Mouse (Mus musculus) intestine, postnatal 0 days (tissue): ENCODE results near the gene Alpi. TPM values are rescaled to one million over a fixed set of nuclear protein-coding genes. Genes with fewer than 3 reads are reported as not detected.

Experiments used
- ATAC-seq: fragments of 200-750 bp; cut with Nextera tagmentation; 2 replicates; pipeline ENCODE4 v1.8.0; 2017; ENCODE audit warnings: mild to moderate bottlenecking, moderate TSS enrichment, moderate library complexity
- H3K27ac ChIP-seq: fragments of 300-500 bp; sonication (generic); 2 replicates; pipeline ENCODE4 v1.5.1; 2014; ENCODE audit warnings: mild to moderate bottlenecking, low read depth, low read length, moderate library complexity
- H3K27me3 ChIP-seq: fragments of 300-500 bp; sonication (generic); replicated peaks from 2 replicates; pipeline ENCODE4 v1.6.1; 2014; ENCODE audit warnings: low read length, mixed read lengths; ENCODE audit not compliant: control insufficient read depth, insufficient read depth
- H3K36me3 ChIP-seq: fragments of 300-500 bp; sonication (generic); 2 replicates; pipeline ENCODE4 v1.6.1; 2014; ENCODE audit warnings: mild to moderate bottlenecking, moderate library complexity; ENCODE audit not compliant: control insufficient read depth, insufficient read depth
- H3K4me1 ChIP-seq: fragments of 300-500 bp; sonication (generic); replicated peaks from 2 replicates; pipeline ENCODE4 v1.6.1; 2014; ENCODE audit warnings: antibody characterized with exemption, low read length, mixed read lengths; ENCODE audit not compliant: control insufficient read depth, insufficient read depth
- H3K4me2 ChIP-seq: fragments of 300-500 bp; sonication (generic); replicated peaks from 2 replicates; pipeline ENCODE4 v1.6.1; 2014; ENCODE audit warnings: low read depth, mild to moderate bottlenecking, moderate library complexity
- H3K4me3 ChIP-seq: fragments of 300-500 bp; sonication (generic); 2 replicates; pipeline ENCODE4 v1.5.1; 2014; ENCODE audit warnings: low read depth, low read length
- H3K9ac ChIP-seq: fragments of 300-500 bp; sonication (generic); 2 replicates; pipeline ENCODE4 v1.6.1; 2014; ENCODE audit warnings: mild to moderate bottlenecking, low read depth, low read length
- H3K9me3 ChIP-seq: fragments of 300-500 bp; sonication (generic); 2 replicates; pipeline ENCODE4 v1.6.1; 2016; ENCODE audit warnings: mixed run types; ENCODE audit not compliant: control insufficient read depth
- CTCF ChIP-seq: sonication (generic); IDR thresholded peaks from 2 replicates; pipeline ENCODE4 v1.5.1; 2016; ENCODE audit warnings: low read depth, mild to moderate bottlenecking, control low read depth, antibody characterized with exemption, moderate library complexity
- WGBS: fragments of 180-500 bp; shearing (Covaris S2); extraction: QIAGEN DNeasy Blood & Tissue Kit; methylation state at CpG from one replicate; pipeline ENCODE4 v1.1.7; 2014; 5-methylcytosine and 5-hydroxymethylcytosine counted together
- polyA plus RNA-seq: library from polyadenylated mRNA; unstranded; fragments of >200 nt; fragmentation: Nextera tagmentation; extraction: Ambion mirVana; gene quantifications from 2 replicates; pipeline ENCODE4 v1.2.1, GENCODE M21; 2015

The Alpi gene
- polyA plus RNA-seq, 1 experiment from 2014 or later: 1,389 TPM

DNA sequence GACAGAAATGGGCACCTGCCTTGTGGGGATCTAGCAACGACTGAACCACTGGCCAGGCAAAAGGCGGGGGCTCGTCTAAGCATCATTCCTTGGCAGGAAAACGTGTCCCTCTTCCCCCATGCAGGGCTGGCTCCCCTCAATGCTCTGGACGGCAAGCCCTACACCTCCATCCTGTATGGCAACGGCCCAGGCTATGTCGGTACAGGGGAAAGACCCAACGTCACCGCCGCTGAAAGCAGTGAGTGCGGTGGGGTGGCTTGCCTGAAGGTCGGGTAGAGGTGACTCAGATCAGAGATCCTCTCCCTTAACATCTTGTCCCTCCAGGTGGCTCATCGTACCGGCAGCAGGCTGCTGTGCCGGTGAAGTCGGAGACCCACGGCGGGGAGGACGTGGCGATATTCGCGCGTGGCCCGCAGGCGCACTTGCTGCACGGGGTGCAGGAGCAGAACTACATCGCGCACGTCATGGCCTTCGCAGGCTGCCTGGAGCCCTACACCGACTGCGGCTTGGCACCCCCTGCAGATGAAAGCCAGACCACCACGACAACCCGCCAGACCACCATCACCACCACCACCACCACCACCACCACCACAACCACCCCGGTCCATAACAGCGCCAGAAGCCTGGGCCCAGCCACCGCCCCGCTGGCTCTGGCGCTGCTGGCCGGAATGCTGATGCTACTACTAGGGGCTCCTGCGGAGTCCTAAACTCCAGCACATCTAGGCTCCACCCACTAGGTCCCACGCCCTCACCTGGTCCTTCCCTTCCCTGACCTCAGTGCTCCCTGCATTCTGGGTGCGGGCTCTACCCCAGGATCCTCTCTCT lies 26.0 kb upstream of the Alpi start:
- 15% methylated on average over 41 of the region's 43 CpGs for WGBS
- H3K27me3 ChIP-seq: peaks cover 26% of the 10 kb centered on the region; the same call in 1 of the 2 replicates
- H3K36me3 ChIP-seq: no peaks in the 10 kb centered on the region
- no peak overlapping the region for H3K27ac ChIP-seq
- H3K9me3 ChIP-seq: no peaks in the 10 kb centered on the region
- ATAC-seq: no peak
- TF ChIP-seq CTCF: no peak
- H3K4me2 ChIP-seq: no peak overlapping the region
- no peak overlapping the region for H3K9ac ChIP-seq
- no peak overlapping the region for H3K4me3 ChIP-seq
- H3K4me1 ChIP-seq: no peaks in the 10 kb centered on the region

- WGBS: 63% methylated on average over 6 of the region's 6 CpGs
- Histone ChIP-seq H3K27me3 (peaks cover 26% of the 10 kb centered on the region; the same call in 1 of the 2 replicates), H3K36me3 (no peaks in the 10 kb centered on the region), H3K9me3 (no peaks in the 10 kb centered on the region), H3K4me1 (no peaks in the 10 kb centered on the region), H3K27ac (no peak within 1 kb of the TSS), H3K4me2 (no peak within 1 kb of the TSS), H3K4me3 (no peak within 1 kb of the TSS), H3K9ac (no peak within 1 kb of the TSS)
- ATAC-seq: peak; percentile 25; the same call in 1 of the 2 replicates
- TF ChIP-seq CTCF: no peak
Observed at GRCm38 (mm10) chr1:87124673-87125072, 23.3 kb upstream of the Alpi start, which contains the start of gene Akp3. Gene Akp3, plus strand, starts transcription at chr1:87124973.

GRCm38 (mm10) chr1:87114784-87115183 lies 13.4 kb upstream of the Alpi start:
- peak; percentile 58; the same call in 1 of the 2 replicates for ATAC-seq
- Histone ChIP-seq H3K9me3 (no peaks in the 10 kb centered on the region), H3K4me1 (no peaks in the 10 kb centered on the region), H3K9ac (no peak overlapping the region), H3K36me3 (no peaks in the 10 kb centered on the region), H3K4me3 (no peak overlapping the region), H3K4me2 (no peak overlapping the region), H3K27ac (no peak overlapping the region), H3K27me3 (no peaks in the 10 kb centered on the region)
- 84% methylated on average over 1 of the region's 1 CpGs for WGBS
- no peak for TF ChIP-seq CTCF

GRCm38 (mm10) chr1:87111719-87112354 lies 10.4 kb upstream of the Alpi start:
- no peak overlapping the region for H3K27ac ChIP-seq
- WGBS: 44% methylated on average over 9 of the region's 9 CpGs
- H3K4me1 ChIP-seq: no peaks in the 10 kb centered on the region
- H3K27me3 ChIP-seq: no peaks in the 10 kb centered on the region
- H3K4me2 ChIP-seq: no peak overlapping the region
- no peak for ATAC-seq
- no peak overlapping the region for H3K4me3 ChIP-seq
- H3K36me3 ChIP-seq: no peaks in the 10 kb centered on the region
- no peaks in the 10 kb centered on the region for H3K9me3 ChIP-seq
- no peak overlapping the region for H3K9ac ChIP-seq
- peak; percentile 64 for TF ChIP-seq CTCF

DNA sequence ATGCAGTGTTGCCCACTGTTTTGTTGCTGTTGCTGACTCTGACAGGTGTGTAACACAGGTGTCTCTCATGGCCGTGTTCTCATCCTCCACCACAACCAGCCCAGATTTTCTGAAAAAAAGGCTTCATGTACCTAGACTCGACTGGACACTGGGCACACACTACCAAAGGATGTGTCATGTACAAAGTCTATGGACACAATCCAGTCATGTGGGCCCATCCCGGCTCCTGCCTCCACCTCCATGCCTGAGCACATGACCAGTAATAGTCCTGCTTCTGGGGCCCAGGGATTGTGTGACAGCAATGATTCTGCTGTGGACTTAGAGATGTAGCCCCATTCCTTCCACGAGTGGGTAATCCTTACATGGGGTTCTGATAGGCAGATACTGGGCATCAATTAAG lies 7.2 kb upstream of the Alpi start:
- Histone ChIP-seq H3K9ac (no peak overlapping the region), H3K36me3 (no peaks in the 10 kb centered on the region), H3K4me3 (no peak overlapping the region), H3K27me3 (no peaks in the 10 kb centered on the region), H3K4me2 (no peak overlapping the region), H3K4me1 (no peaks in the 10 kb centered on the region), H3K27ac (peak overlapping the region; percentile 83), H3K9me3 (no peaks in the 10 kb centered on the region)
- no peak for TF ChIP-seq CTCF
- 64% methylated on average over 4 of the region's 4 CpGs for WGBS
- peak; percentile 84 for ATAC-seq

- no peak for TF ChIP-seq CTCF
- WGBS: 75% methylated on average over 8 of the region's 8 CpGs
- H3K36me3 ChIP-seq: no peaks in the 10 kb centered on the region
- no peaks in the 10 kb centered on the region for H3K9me3 ChIP-seq
- no peaks in the 10 kb centered on the region for H3K27me3 ChIP-seq
- H3K4me3 ChIP-seq: no peak overlapping the region
- H3K4me2 ChIP-seq: no peak overlapping the region
- no peak overlapping the region for H3K27ac ChIP-seq
- no peak for ATAC-seq
- H3K4me1 ChIP-seq: no peaks in the 10 kb centered on the region
- H3K9ac ChIP-seq: no peak overlapping the region
Observed at GRCm38 (mm10) chr1:87106536-87106935, 5.1 kb upstream of the Alpi start.
